Mouse (Mus musculus): ENCODE measurements around the gene Ankrd63. TPM values are rescaled to one million over a fixed set of nuclear protein-coding genes. Genes with fewer than 3 reads are reported as not detected.

Ankrd63 gene
- polyA plus RNA-seq, 1 experiment from 2014 or later = not detected

- Histone ChIP-seq H3K4me2 (no peak overlapping the region), H3K36me3 (ENCODE audit: control insufficient read depth, insufficient read depth, low read length) (no peaks in the 10 kb centered on the region), H3K4me1 (replicated peaks; ENCODE audit: control insufficient read depth, insufficient read depth, low read length) (peaks cover 14% of the 10 kb centered on the region), H3K27me3 (replicated peaks; ENCODE audit: control insufficient read depth, insufficient read depth, low read length) (peaks cover 52% of the 10 kb centered on the region), H3K9ac (ENCODE audit: low read depth, low read length) (no peak overlapping the region), H3K4me3 (ENCODE audit: low read depth, low read length) (no peak overlapping the region), H3K27ac (ENCODE audit: low read depth, low read length) (no peak overlapping the region), H3K9me3 (ENCODE audit: control insufficient read depth, low read length) (no peaks in the 10 kb centered on the region)
- 17% methylated on average over 7 of the region's 7 CpGs for WGBS
- DNase-seq (ENCODE audit: low spot score) (no peak), ATAC-seq (replicated peaks; ENCODE audit: low FRiP score) (no peak)
These were observed 29.3 kb downstream of the Ankrd63 start for GRCm38 (mm10) chr2:118674500-118674899.

- H3K4me2 ChIP-seq = no peak overlapping the region
- no peaks in the 10 kb centered on the region for H3K9me3 ChIP-seq (ENCODE audit: control insufficient read depth, low read length)
- ATAC-seq (replicated peaks; ENCODE audit: low FRiP score) (no peak), DNase-seq (ENCODE audit: low spot score) (no peak)
- H3K27ac ChIP-seq (ENCODE audit: low read depth, low read length) = no peak overlapping the region
- WGBS = 28% methylated on average over 15 of the region's 15 CpGs
- no peak overlapping the region for H3K9ac ChIP-seq (ENCODE audit: low read depth, low read length)
- no peak overlapping the region for H3K4me3 ChIP-seq (ENCODE audit: low read depth, low read length)
- H3K27me3 ChIP-seq (replicated peaks; ENCODE audit: control insufficient read depth, insufficient read depth, low read length) = peaks cover 47% of the 10 kb centered on the region
- no peaks in the 10 kb centered on the region for H3K36me3 ChIP-seq (ENCODE audit: control insufficient read depth, insufficient read depth, low read length)
- H3K4me1 ChIP-seq (replicated peaks; ENCODE audit: control insufficient read depth, insufficient read depth, low read length) = peaks cover 14% of the 10 kb centered on the region
These were observed 29.9 kb downstream of the Ankrd63 start for GRCm38 (mm10) chr2:118673686-118674465.

- ATAC-seq (replicated peaks; ENCODE audit: low FRiP score) (no peak), DNase-seq (ENCODE audit: low spot score) (no peak)
- H3K27me3 ChIP-seq (replicated peaks; ENCODE audit: control insufficient read depth, insufficient read depth, low read length) = peaks cover 30% of the 10 kb centered on the region
- H3K9me3 ChIP-seq (ENCODE audit: control insufficient read depth, low read length) = no peaks in the 10 kb centered on the region
- peaks cover 6% of the 10 kb centered on the region for H3K4me1 ChIP-seq (replicated peaks; ENCODE audit: control insufficient read depth, insufficient read depth, low read length)
- no peak overlapping the region for H3K4me3 ChIP-seq (ENCODE audit: low read depth, low read length)
- H3K27ac ChIP-seq (ENCODE audit: low read depth, low read length) = no peak overlapping the region
- 55% methylated on average over 1 of the region's 1 CpGs for WGBS
- H3K4me2 ChIP-seq = no peak overlapping the region
- H3K36me3 ChIP-seq (ENCODE audit: control insufficient read depth, insufficient read depth, low read length) = no peaks in the 10 kb centered on the region
- no peak overlapping the region for H3K9ac ChIP-seq (ENCODE audit: low read depth, low read length)
These were observed 32.0 kb downstream of the Ankrd63 start for GRCm38 (mm10) chr2:118671728-118672127.

GRCm38 (mm10) chr2:118669785-118670184 is 34.0 kb downstream of the Ankrd63 start:
- Histone ChIP-seq H3K9me3 (ENCODE audit: control insufficient read depth, low read length) (no peaks in the 10 kb centered on the region), H3K27me3 (replicated peaks; ENCODE audit: control insufficient read depth, insufficient read depth, low read length) (peaks cover 13% of the 10 kb centered on the region), H3K36me3 (ENCODE audit: control insufficient read depth, insufficient read depth, low read length) (no peaks in the 10 kb centered on the region), H3K4me3 (ENCODE audit: low read depth, low read length) (no peak overlapping the region), H3K4me1 (replicated peaks; ENCODE audit: control insufficient read depth, insufficient read depth, low read length) (peaks cover 8% of the 10 kb centered on the region), H3K4me2 (no peak overlapping the region), H3K27ac (ENCODE audit: low read depth, low read length) (no peak overlapping the region), H3K9ac (ENCODE audit: low read depth, low read length) (no peak overlapping the region)
- WGBS = 49% methylated on average over 2 of the region's 2 CpGs
- DNase-seq (ENCODE audit: low spot score) = no peak
- ATAC-seq (replicated peaks; ENCODE audit: low FRiP score) = no peak

GRCm38 (mm10) chr2:118669245-118669644 is 34.5 kb downstream of the Ankrd63 start:
- H3K27ac ChIP-seq (ENCODE audit: low read depth, low read length) = no peak overlapping the region
- no peaks in the 10 kb centered on the region for H3K36me3 ChIP-seq (ENCODE audit: control insufficient read depth, insufficient read depth, low read length)
- 69% methylated on average over 6 of the region's 6 CpGs for WGBS
- no peak for ATAC-seq (replicated peaks; ENCODE audit: low FRiP score)
- peaks cover 8% of the 10 kb centered on the region for H3K27me3 ChIP-seq (replicated peaks; ENCODE audit: control insufficient read depth, insufficient read depth, low read length)
- DNase-seq (ENCODE audit: low spot score) = no peak
- H3K9ac ChIP-seq (ENCODE audit: low read depth, low read length) = no peak overlapping the region
- no peak overlapping the region for H3K4me2 ChIP-seq
- H3K4me1 ChIP-seq (replicated peaks; ENCODE audit: control insufficient read depth, insufficient read depth, low read length) = peaks cover 13% of the 10 kb centered on the region
- no peaks in the 10 kb centered on the region for H3K9me3 ChIP-seq (ENCODE audit: control insufficient read depth, low read length)
- H3K4me3 ChIP-seq (ENCODE audit: low read depth, low read length) = no peak overlapping the region

- Histone ChIP-seq H3K4me3 (ENCODE audit: low read depth, low read length) (no peak overlapping the region), H3K27ac (ENCODE audit: low read depth, low read length) (no peak overlapping the region), H3K4me1 (replicated peaks; ENCODE audit: control insufficient read depth, insufficient read depth, low read length) (peaks cover 28% of the 10 kb centered on the region), H3K9ac (ENCODE audit: low read depth, low read length) (no peak overlapping the region), H3K4me2 (no peak overlapping the region), H3K9me3 (ENCODE audit: control insufficient read depth, low read length) (no peaks in the 10 kb centered on the region), H3K36me3 (ENCODE audit: control insufficient read depth, insufficient read depth, low read length) (no peaks in the 10 kb centered on the region), H3K27me3 (replicated peaks; ENCODE audit: control insufficient read depth, insufficient read depth, low read length) (peaks cover 3% of the 10 kb centered on the region; the same call in 1 of the 2 replicates)
- 59% methylated on average over 5 of the region's 5 CpGs for WGBS
- DNase-seq (ENCODE audit: low spot score) (no peak), ATAC-seq (replicated peaks; ENCODE audit: low FRiP score) (no peak)
These were observed 36.6 kb downstream of the Ankrd63 start for GRCm38 (mm10) chr2:118667181-118667580.

GRCm38 (mm10) chr2:118665616-118666015 is 38.1 kb downstream of the Ankrd63 start:
- peaks cover 41% of the 10 kb centered on the region for H3K4me1 ChIP-seq (replicated peaks; ENCODE audit: control insufficient read depth, insufficient read depth, low read length)

GRCm38 (mm10) chr2:118664975-118665516 is 38.7 kb downstream of the Ankrd63 start:
- Histone ChIP-seq H3K27ac (ENCODE audit: low read depth, low read length) (no peak overlapping the region), H3K4me3 (ENCODE audit: low read depth, low read length) (no peak overlapping the region), H3K9ac (ENCODE audit: low read depth, low read length) (no peak overlapping the region), H3K9me3 (ENCODE audit: control insufficient read depth, low read length) (no peaks in the 10 kb centered on the region), H3K4me1 (replicated peaks; ENCODE audit: control insufficient read depth, insufficient read depth, low read length) (peaks cover 44% of the 10 kb centered on the region), H3K27me3 (replicated peaks; ENCODE audit: control insufficient read depth, insufficient read depth, low read length) (peaks cover 3% of the 10 kb centered on the region; the same call in 1 of the 2 replicates), H3K36me3 (ENCODE audit: control insufficient read depth, insufficient read depth, low read length) (no peaks in the 10 kb centered on the region), H3K4me2 (no peak overlapping the region)
- DNase-seq (ENCODE audit: low spot score) (no peak), ATAC-seq (replicated peaks; ENCODE audit: low FRiP score) (no peak)
- 67% methylated on average over 3 of the region's 3 CpGs for WGBS

More at GRCm38 (mm10) chr2:118665616-118666015, 38.1 kb downstream of the Ankrd63 start:
- Histone ChIP-seq H3K9ac (ENCODE audit: low read depth, low read length) (no peak overlapping the region), H3K4me2 (no peak overlapping the region), H3K9me3 (ENCODE audit: control insufficient read depth, low read length) (no peaks in the 10 kb centered on the region), H3K4me3 (ENCODE audit: low read depth, low read length) (no peak overlapping the region), H3K27me3 (replicated peaks; ENCODE audit: control insufficient read depth, insufficient read depth, low read length) (peaks cover 3% of the 10 kb centered on the region; the same call in 1 of the 2 replicates), H3K36me3 (ENCODE audit: control insufficient read depth, insufficient read depth, low read length) (no peaks in the 10 kb centered on the region), H3K27ac (ENCODE audit: low read depth, low read length) (no peak overlapping the region)
- DNase-seq (ENCODE audit: low spot score) (no peak), ATAC-seq (replicated peaks; ENCODE audit: low FRiP score) (no peak)
- 82% methylated on average over 4 of the region's 4 CpGs for WGBS
